Mouse (Mus musculus) cortical plate, adult 2 months (tissue): ENCODE data around the gene Mc3r. TPM values are rescaled to one million over a fixed set of nuclear protein-coding genes. Genes with fewer than 3 reads are reported as not detected.

Experiments used
- H3K27ac ChIP-seq: fragments of 200-500 bp; 2 replicates; pipeline ENCODE4 v1.5.1; 2012; ENCODE audit warnings: low read length, control low read depth, inconsistent platforms; ENCODE audit not compliant: insufficient read depth
- H3K4me1 ChIP-seq: fragments of 200-500 bp; 2 replicates; pipeline ENCODE4 v1.6.1; 2011; ENCODE audit warnings: low read length; ENCODE audit not compliant: control insufficient read depth, insufficient read depth
- H3K4me3 ChIP-seq: fragments of 200-500 bp; 2 replicates; pipeline ENCODE4 v1.5.1; 2011; ENCODE audit warnings: mild to moderate bottlenecking, low read length, control low read depth; ENCODE audit not compliant: insufficient read depth
- CTCF ChIP-seq: fragments of 200-500 bp; IDR thresholded peaks from 2 replicates; pipeline ENCODE4 v1.5.1; 2011; ENCODE audit warnings: mild to moderate bottlenecking, control low read depth, low read length; ENCODE audit not compliant: insufficient read depth; ENCODE audit errors: extremely low read depth
- POLR2A ChIP-seq: fragments of 200-500 bp; IDR thresholded peaks from 2 replicates; pipeline ENCODE4 v1.6.1; 2011; ENCODE audit warnings: mild to moderate bottlenecking, low read length, control low read depth; ENCODE audit not compliant: insufficient read depth; ENCODE audit errors: extremely low read depth
- polyA plus RNA-seq: library from polyadenylated mRNA; depleted of rRNA; stranded (reverse); fragments of >200 nt; gene quantifications from 2 replicates; pipeline ENCODE4 v1.2.3, GENCODE M21; 2012

Mc3r gene
- polyA plus RNA-seq, 1 experiment: 0.08 TPM

- no peak overlapping the region for H3K27ac ChIP-seq
- TF ChIP-seq POLR2A: no peak
- TF ChIP-seq CTCF: no peak
- H3K4me3 ChIP-seq: no peak overlapping the region
- H3K4me1 ChIP-seq: no peaks in the 10 kb centered on the region; the same call in 1 of the 2 replicates
Measured at GRCm38 (mm10) chr2:172270974-172271697, 22.8 kb downstream of the Mc3r start.

- Histone ChIP-seq H3K27ac (no peak overlapping the region), H3K4me3 (no peak overlapping the region), H3K4me1 (no peaks in the 10 kb centered on the region; the same call in 1 of the 2 replicates)
- TF ChIP-seq CTCF: no peak
- TF ChIP-seq POLR2A: no peak
Measured at GRCm38 (mm10) chr2:172274662-172275061, 26.4 kb downstream of the Mc3r start.

GRCm38 (mm10) chr2:172276155-172276554 lies 27.9 kb downstream of the Mc3r start:
- Histone ChIP-seq H3K27ac (no peak overlapping the region), H3K4me1 (no peaks in the 10 kb centered on the region; the same call in 1 of the 2 replicates), H3K4me3 (no peak overlapping the region)
- TF ChIP-seq POLR2A (no peak), CTCF (no peak)

GRCm38 (mm10) chr2:172278979-172279378 lies 30.7 kb downstream of the Mc3r start:
- Histone ChIP-seq H3K4me1 (no peaks in the 10 kb centered on the region; the same call in none of the 2 replicates), H3K27ac (no peak overlapping the region), H3K4me3 (no peak overlapping the region)
- TF ChIP-seq CTCF: no peak
- no peak for TF ChIP-seq POLR2A

GRCm38 (mm10) chr2:172282071-172282710 lies 33.9 kb downstream of the Mc3r start:
- TF ChIP-seq POLR2A (no peak), CTCF (no peak)
- Histone ChIP-seq H3K4me1 (no peaks in the 10 kb centered on the region; the same call in none of the 2 replicates), H3K27ac (no peak overlapping the region), H3K4me3 (no peak overlapping the region)

GRCm38 (mm10) chr2:172287715-172288114 lies 39.4 kb downstream of the Mc3r start:
- TF ChIP-seq CTCF (no peak), POLR2A (no peak)
- H3K27ac ChIP-seq: no peak overlapping the region
- H3K4me3 ChIP-seq: no peak overlapping the region
- H3K4me1 ChIP-seq: no peaks in the 10 kb centered on the region; the same call in none of the 2 replicates

- H3K4me1 ChIP-seq: no peaks in the 10 kb centered on the region
- no peak overlapping the region for H3K4me3 ChIP-seq
- TF ChIP-seq CTCF (no peak), POLR2A (no peak)
- no peak overlapping the region for H3K27ac ChIP-seq
Measured at GRCm38 (mm10) chr2:172288965-172289364, 40.7 kb downstream of the Mc3r start.

GRCm38 (mm10) chr2:172289632-172290031 lies 41.3 kb downstream of the Mc3r start:
- Histone ChIP-seq H3K4me3 (no peak overlapping the region), H3K4me1 (no peaks in the 10 kb centered on the region), H3K27ac (no peak overlapping the region)
- TF ChIP-seq POLR2A: no peak
- TF ChIP-seq CTCF: no peak

- Histone ChIP-seq H3K4me1 (no peaks in the 10 kb centered on the region), H3K4me3 (no peak overlapping the region), H3K27ac (no peak overlapping the region)
- TF ChIP-seq CTCF: no peak
- TF ChIP-seq POLR2A: no peak
Measured at GRCm38 (mm10) chr2:172290474-172290873, 42.2 kb downstream of the Mc3r start.

GRCm38 (mm10) chr2:172291025-172291424 lies 42.7 kb downstream of the Mc3r start:
- Histone ChIP-seq H3K4me3 (no peak overlapping the region), H3K27ac (no peak overlapping the region), H3K4me1 (no peaks in the 10 kb centered on the region)
- TF ChIP-seq CTCF (no peak), POLR2A (no peak)
